Mouse (Mus musculus) ES-Bruce4 (cell line): ENCODE results near the gene Corin. TPM values are rescaled to one million over a fixed set of nuclear protein-coding genes. Genes with fewer than 3 reads are reported as not detected.

Experiments
- H3K27ac ChIP-seq: 2 replicates; pipeline ENCODE4 v1.5.1; 2012; ENCODE audit warnings: low read length, inconsistent platforms; ENCODE audit not compliant: insufficient read depth
- H3K27me3 ChIP-seq: 2 replicates; pipeline ENCODE4 v1.6.1; 2012; ENCODE audit warnings: mild to moderate bottlenecking, low read length, inconsistent platforms; ENCODE audit not compliant: control insufficient read depth, poor library complexity, insufficient read depth, severe bottlenecking
- H3K36me3 ChIP-seq: 2 replicates; pipeline ENCODE4 v1.6.1; 2012; ENCODE audit warnings: inconsistent platforms, mild to moderate bottlenecking, low read length, moderate library complexity; ENCODE audit not compliant: control insufficient read depth, poor library complexity, insufficient read depth, severe bottlenecking
- H3K4me1 ChIP-seq: one replicate; pipeline ENCODE4 v1.8.1; 2011; ENCODE audit warnings: low read length; ENCODE audit not compliant: control insufficient read depth, insufficient read depth
- H3K4me3 ChIP-seq: 2 replicates; pipeline ENCODE4 v1.5.1; 2011; ENCODE audit warnings: low read depth, mild to moderate bottlenecking, low read length
- H3K9ac ChIP-seq: 2 replicates; pipeline ENCODE4 v1.6.1; 2012; ENCODE audit warnings: low read depth, mild to moderate bottlenecking, inconsistent platforms; ENCODE audit not compliant: poor library complexity, severe bottlenecking
- H3K9me3 ChIP-seq: replicated peaks from 2 replicates; pipeline ENCODE4 v1.6.1; 2012; ENCODE audit warnings: mild to moderate bottlenecking, low read length, inconsistent platforms; ENCODE audit not compliant: control insufficient read depth, poor library complexity, insufficient read depth, severe bottlenecking
- CTCF ChIP-seq: IDR thresholded peaks from one replicate; pipeline ENCODE4 v1.8.1; 2011; ENCODE audit warnings: low read depth, low read length
- EP300 ChIP-seq: IDR thresholded peaks from 2 replicates; pipeline ENCODE4 v1.6.1; 2011; ENCODE audit warnings: low read depth, low read length; ENCODE audit not compliant: insufficient read depth
- POLR2A ChIP-seq: IDR thresholded peaks from one replicate; pipeline ENCODE4 v1.8.1; 2011; ENCODE audit warnings: low read length; ENCODE audit not compliant: insufficient read depth
- polyA plus RNA-seq: library from polyadenylated mRNA; stranded (reverse); fragments of >200 nt; gene quantifications from 2 replicates; pipeline ENCODE4 v1.2.4, GENCODE M21; 2011; ENCODE audit warnings: low read depth; ENCODE audit not compliant: missing spikeins, insufficient read depth, insufficient read length

Gene Corin
- polyA plus RNA-seq, 1 experiment: 0.63 TPM

DNA sequence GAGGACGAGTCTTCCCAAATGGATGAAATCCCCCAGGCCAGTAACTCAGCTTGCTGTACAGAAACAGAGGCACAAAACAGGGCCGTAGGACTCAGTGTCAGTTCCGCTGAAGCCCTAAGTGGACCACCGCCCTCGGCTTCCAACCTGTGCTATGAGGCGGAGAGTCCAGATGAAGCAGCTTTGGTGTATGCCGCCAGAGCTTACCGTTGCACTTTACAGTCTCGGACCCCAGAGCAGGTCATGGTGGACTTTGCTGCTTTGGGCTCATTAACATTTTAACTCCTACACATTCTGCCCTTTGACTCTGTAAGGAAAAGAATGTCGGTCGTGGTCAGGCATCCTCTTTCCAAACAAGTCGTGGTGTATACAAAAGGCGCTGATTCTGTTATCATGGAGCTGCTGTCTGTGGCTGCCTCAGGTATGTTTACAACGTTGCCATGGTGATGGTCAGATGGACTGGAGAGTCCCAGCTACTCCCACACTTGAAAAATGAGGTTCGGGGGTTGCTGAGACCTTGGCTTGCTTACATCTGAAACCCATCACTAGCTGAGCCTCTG is 240.0 kb downstream of the Corin start:
- Histone ChIP-seq H3K9me3 (no peaks in the 10 kb centered on the region), H3K4me1 (no peaks in the 10 kb centered on the region), H3K27ac (no peak overlapping the region), H3K9ac (no peak overlapping the region), H3K36me3 (no peaks in the 10 kb centered on the region; the same call in 1 of the 2 replicates), H3K4me3 (no peak overlapping the region), H3K27me3 (no peaks in the 10 kb centered on the region)
- TF ChIP-seq EP300 (no peak), CTCF (no peak), POLR2A (no peak)

- no peaks in the 10 kb centered on the region for H3K4me1 ChIP-seq
- no peak overlapping the region for H3K27ac ChIP-seq
- H3K4me3 ChIP-seq: no peak overlapping the region
- no peaks in the 10 kb centered on the region for H3K9me3 ChIP-seq
- no peaks in the 10 kb centered on the region for H3K27me3 ChIP-seq
- no peaks in the 10 kb centered on the region; the same call in 1 of the 2 replicates for H3K36me3 ChIP-seq
- H3K9ac ChIP-seq: no peak overlapping the region
- TF ChIP-seq CTCF (no peak), EP300 (no peak), POLR2A (no peak)
These were observed 242.4 kb downstream of the Corin start for GRCm38 (mm10) chr5:72261802-72262324.

DNA sequence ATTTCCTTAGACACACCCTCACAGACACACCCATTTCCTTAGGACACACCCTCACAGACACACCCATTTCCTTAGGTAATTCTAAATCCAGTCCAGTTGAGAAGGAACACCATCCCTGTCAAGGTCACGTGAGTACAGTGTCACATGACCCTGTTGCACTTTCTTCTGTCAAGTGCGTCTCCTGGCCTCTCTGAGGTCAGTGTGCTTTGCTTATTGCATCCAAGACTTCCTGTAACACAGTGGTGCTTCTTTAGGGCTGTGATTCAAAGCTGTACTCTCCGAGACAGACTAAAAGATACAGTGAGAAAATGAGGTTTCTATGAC is 245.0 kb downstream of the Corin start:
- Histone ChIP-seq H3K9ac (no peak overlapping the region), H3K27ac (no peak overlapping the region), H3K27me3 (no peaks in the 10 kb centered on the region), H3K36me3 (no peaks in the 10 kb centered on the region), H3K4me3 (no peak overlapping the region), H3K9me3 (no peaks in the 10 kb centered on the region), H3K4me1 (no peaks in the 10 kb centered on the region)
- TF ChIP-seq CTCF: no peak
- TF ChIP-seq POLR2A: no peak
- no peak for TF ChIP-seq EP300

- no peak overlapping the region for H3K9ac ChIP-seq
- no peak overlapping the region for H3K27ac ChIP-seq
- H3K36me3 ChIP-seq: no peaks in the 10 kb centered on the region
- TF ChIP-seq CTCF (no peak), EP300 (no peak), POLR2A (no peak)
- H3K4me1 ChIP-seq: no peaks in the 10 kb centered on the region
- H3K9me3 ChIP-seq: no peaks in the 10 kb centered on the region
- H3K4me3 ChIP-seq: no peak overlapping the region
- H3K27me3 ChIP-seq: no peaks in the 10 kb centered on the region
These were observed 245.6 kb downstream of the Corin start for GRCm38 (mm10) chr5:72258409-72259297.

- Histone ChIP-seq H3K4me3 (no peak overlapping the region), H3K27me3 (no peaks in the 10 kb centered on the region), H3K27ac (no peak overlapping the region), H3K9ac (no peak overlapping the region), H3K4me1 (no peaks in the 10 kb centered on the region), H3K9me3 (no peaks in the 10 kb centered on the region), H3K36me3 (no peaks in the 10 kb centered on the region)
- no peak for TF ChIP-seq POLR2A
- TF ChIP-seq CTCF: no peak
- no peak for TF ChIP-seq EP300
These were observed 247.2 kb downstream of the Corin start for GRCm38 (mm10) chr5:72257084-72257483.

DNA sequence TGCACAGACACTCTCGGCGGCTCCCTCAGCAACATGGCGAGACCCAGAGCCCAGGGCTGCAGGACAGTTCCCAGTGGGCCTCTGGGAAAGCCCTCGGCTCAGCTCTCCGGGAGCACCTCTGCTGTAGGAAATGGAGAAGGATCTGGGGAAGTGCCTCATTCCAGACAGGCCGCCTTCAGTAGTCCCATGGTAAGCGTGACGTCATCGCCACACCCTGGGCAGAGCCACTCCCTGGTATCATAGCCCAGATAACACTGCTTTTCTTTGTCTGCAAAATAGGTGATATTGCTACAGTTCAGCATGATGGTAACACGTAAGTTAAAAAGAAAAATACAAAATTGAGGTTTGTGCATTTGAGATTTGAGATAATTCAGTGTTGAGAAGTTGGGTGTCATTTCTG is 249.3 kb downstream of the Corin start:
- Histone ChIP-seq H3K27me3 (no peaks in the 10 kb centered on the region), H3K36me3 (no peaks in the 10 kb centered on the region), H3K9me3 (no peaks in the 10 kb centered on the region), H3K27ac (no peak overlapping the region), H3K4me1 (no peaks in the 10 kb centered on the region), H3K4me3 (no peak overlapping the region), H3K9ac (no peak overlapping the region)
- TF ChIP-seq POLR2A (no peak), EP300 (no peak), CTCF (no peak)
